Mouse (Mus musculus): ENCODE measurements around the gene Slc2a5. TPM values are rescaled to one million over a fixed set of nuclear protein-coding genes. Genes with fewer than 3 reads are reported as not detected.

The Slc2a5 gene
- polyA plus RNA-seq, 1 experiment from 2014 or later: 0.21 TPM

DNA sequence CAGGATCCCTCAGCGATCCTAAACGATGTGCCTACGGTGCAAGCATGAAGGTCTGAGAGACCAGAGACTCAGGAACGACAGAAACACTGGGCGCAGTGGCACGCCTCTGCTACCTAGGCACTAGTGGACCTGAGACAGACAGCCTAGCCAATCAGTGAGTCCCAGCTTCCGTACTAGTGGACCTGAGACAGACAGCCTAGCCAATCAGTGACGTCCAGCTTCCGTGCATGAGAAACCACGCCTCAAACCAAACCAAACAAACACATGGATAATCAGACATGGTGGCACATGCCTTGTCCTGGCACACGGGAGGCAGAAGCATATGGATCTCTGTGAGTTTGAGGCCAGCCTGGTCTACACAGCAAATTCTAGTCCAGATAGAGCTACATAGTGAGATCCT, 69.2 kb downstream of the Slc2a5 start:
- H3K27ac ChIP-seq (ENCODE audit: low read length): no peak overlapping the region
- peak; percentile 35; the same call in 1 of the 2 replicates for ATAC-seq (ENCODE audit: low read depth)
- no peaks in the 10 kb centered on the region for H3K27me3 ChIP-seq (ENCODE audit: control insufficient read depth, insufficient read depth, low read depth, low read length)
- WGBS (ENCODE audit: insufficient replicate concordance): 39% methylated on average over 11 of the region's 11 CpGs
- H3K36me3 ChIP-seq (ENCODE audit: control insufficient read depth, insufficient read depth): no peaks in the 10 kb centered on the region
- no peak overlapping the region for H3K4me3 ChIP-seq (ENCODE audit: low read depth, low read length)
- H3K9ac ChIP-seq (ENCODE audit: low read depth, low read length): no peak overlapping the region
- H3K4me1 ChIP-seq (ENCODE audit: control insufficient read depth, low read depth, low read length): no peaks in the 10 kb centered on the region
- no peaks in the 10 kb centered on the region for H3K9me3 ChIP-seq (replicated peaks; ENCODE audit: control insufficient read depth, low read length)
- peak overlapping the region; percentile 22; the same call in 1 of the 2 replicates for H3K4me2 ChIP-seq (ENCODE audit: low read depth, low read length)

DNA sequence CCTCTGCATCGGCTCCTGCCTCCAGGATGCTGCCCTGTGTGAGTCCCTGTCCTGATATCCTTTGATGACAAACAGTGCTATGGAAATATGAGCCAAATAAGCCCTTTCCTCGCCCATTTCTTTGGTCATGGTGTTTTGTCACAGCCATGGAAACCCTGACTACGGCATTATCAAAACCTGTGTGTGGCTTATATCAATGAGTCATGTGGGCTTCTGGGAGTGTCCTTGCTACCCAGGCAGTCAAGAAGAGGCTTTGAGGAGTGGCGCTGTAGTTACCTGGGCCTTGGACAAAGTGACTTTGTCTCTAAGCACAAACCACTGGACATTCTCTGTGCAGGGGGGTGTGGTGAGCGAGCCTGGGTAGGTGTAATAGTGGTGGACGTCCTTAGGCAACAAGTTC, 73.1 kb downstream of the Slc2a5 start:
- no peaks in the 10 kb centered on the region for H3K4me1 ChIP-seq (ENCODE audit: control insufficient read depth, low read depth, low read length)
- no peak overlapping the region for H3K9ac ChIP-seq (ENCODE audit: low read depth, low read length)
- no peaks in the 10 kb centered on the region for H3K36me3 ChIP-seq (ENCODE audit: control insufficient read depth, insufficient read depth)
- H3K9me3 ChIP-seq (replicated peaks; ENCODE audit: control insufficient read depth, low read length): no peaks in the 10 kb centered on the region
- H3K4me3 ChIP-seq (ENCODE audit: low read depth, low read length): no peak overlapping the region
- H3K4me2 ChIP-seq (ENCODE audit: low read depth, low read length): no peak overlapping the region
- H3K27ac ChIP-seq (ENCODE audit: low read length): no peak overlapping the region
- ATAC-seq (ENCODE audit: low read depth): no peak
- no peaks in the 10 kb centered on the region for H3K27me3 ChIP-seq (ENCODE audit: control insufficient read depth, insufficient read depth, low read depth, low read length)
- 63% methylated on average over 6 of the region's 6 CpGs for WGBS (ENCODE audit: insufficient replicate concordance)

Other genes with a start within 250 kb of the Slc2a5 start
- 0.82 and 0.89 TPM in 2 replicates for gene Spsb1, start 164.2 kb upstream of the Slc2a5 start, polyA plus RNA-seq (2015; fragmentation: Nextera tagmentation; extraction: Ambion mirVana)
- 24.2 and 33.7 TPM in 2 replicates for gene H6pd, start 110.3 kb upstream of the Slc2a5 start, polyA plus RNA-seq (2015; fragmentation: Nextera tagmentation; extraction: Ambion mirVana)
- 0.37 and 0.74 TPM in 2 replicates for gene Gpr157, start 31.9 kb upstream of the Slc2a5 start, polyA plus RNA-seq (2015; fragmentation: Nextera tagmentation; extraction: Ambion mirVana)
- gene Slc2a7, start 29.7 kb downstream of the Slc2a5 start, polyA plus RNA-seq (2015; fragmentation: Nextera tagmentation; extraction: Ambion mirVana): 0.12 TPM in 1 of 2 replicates, not detected in the other
- gene Car6, start 82.0 kb downstream of the Slc2a5 start, polyA plus RNA-seq (2015; fragmentation: Nextera tagmentation; extraction: Ambion mirVana): not detected in 2 replicates
- gene Eno1, start 117.4 kb downstream of the Slc2a5 start, polyA plus RNA-seq (2015; fragmentation: Nextera tagmentation; extraction: Ambion mirVana): 616 and 624 TPM in 2 replicates
- gene Rere, start 162.4 kb downstream of the Slc2a5 start, polyA plus RNA-seq (2015; fragmentation: Nextera tagmentation; extraction: Ambion mirVana): 5.7 and 6.8 TPM in 2 replicates

All from liver, embryonic 16.5 days (tissue).